In genomic region chr8:75033511-75034243, GRCm38 (mm10) we compare ENCODE assay signal across 8 mouse cellular contexts. TPM values are rescaled to one million over a fixed set of nuclear protein-coding genes. Genes with fewer than 3 reads are reported as not detected.
DNase-seq lines count a peak whose midpoint lies in the region; ATAC-seq lines count a peak whose summit lies in the region.

Tom1 (plus strand) TSS chr8:75033705.

- DNase-seq in MEL-GATA-1-ER (ENCODE audit: extremely low read depth, low read depth) = peak; percentile 94
- peak; percentile 100 for DNase-seq in cerebellum, adult 8-10 months
- peak; percentile 99 for DNase-seq in forelimb bud, embryonic 11.5 days (ENCODE audit: low read depth, low spot score)
- peak; percentile 99 for DNase-seq in layer of hippocampus, adult 9-10 months (ENCODE audit: low spot score)
- peak; percentile 100 for DNase-seq in ovary, postnatal 10 days (ENCODE audit: low spot score)
- peak; percentile 95 to 99 for DNase-seq in thymus, postnatal 10 days (ENCODE audit: low spot score in 2 of 2)

- peaks cover 14% of the 10 kb centered on the region for H3K36me3 ChIP-seq in lung, embryonic 16.5 days (ENCODE audit: control insufficient read depth, insufficient read depth, low read length)

- whole genome bisulfite sequencing in lung, embryonic 16.5 days = under 1% methylated on average over 55 of the region's 62 CpGs

- peak within 1 kb of the TSS; percentile 77 for H3K9ac ChIP-seq in lung, embryonic 16.5 days (ENCODE audit: low read length)

- ATAC-seq in hematopoietic stem cell, adult 5-6 weeks (replicated peaks in 1 of 2; ENCODE audit: insufficient read depth in 1 of 2, low FRiP score in 2 of 2, low TSS enrichment in 1 of 2, low read depth in 1 of 2, poor library complexity in 2 of 2, severe bottlenecking in 2 of 2) = peak; percentile 95 to 96
- ATAC-seq in lung, embryonic 16.5 days (ENCODE audit: low read depth) = peak; percentile 98

- peak within 1 kb of the TSS; percentile 80 for H3K4me3 ChIP-seq in lung, embryonic 16.5 days (ENCODE audit: low read length)

- H3K9me3 ChIP-seq in lung, embryonic 16.5 days (ENCODE audit: control insufficient read depth, low read length) = no peaks in the 10 kb centered on the region

- no peaks in the 10 kb centered on the region for H3K27me3 ChIP-seq in lung, embryonic 16.5 days (ENCODE audit: control insufficient read depth, insufficient read depth, low read depth, low read length)

- peaks cover 6% of the 10 kb centered on the region; the same call in 1 of the 2 replicates for H3K4me1 ChIP-seq in lung, embryonic 16.5 days (replicated peaks; ENCODE audit: control insufficient read depth, insufficient read depth, low read length)

- peak within 1 kb of the TSS; percentile 79 for H3K27ac ChIP-seq in lung, embryonic 16.5 days (ENCODE audit: low read length)

- peak within 1 kb of the TSS; percentile 96 for H3K4me2 ChIP-seq in lung, embryonic 16.5 days (ENCODE audit: low read depth, low read length)

RNA-seq across cellular contexts. Expression of gene Tom1, which starts in this region (rescaled TPM):
- total RNA-seq in hematopoietic stem cell, adult 5-6 weeks (2017) = 8.2 and 23.8 TPM in 2 replicates
- 19.8 and 22.1 TPM in 2 replicates for polyA plus RNA-seq in lung, embryonic 16.5 days (2015; fragmentation: Nextera tagmentation; extraction: Ambion mirVana)

Comparison
In these comparisons a context has a peak if more than half of its experiments do, and no peak if none do; other contexts are left out.
1. Peak in every context shown above with its lines: DNase-seq, ATAC-seq, H3K4me3 ChIP-seq and H3K27ac ChIP-seq.